Mouse (Mus musculus) midbrain, postnatal 0 days (tissue): Measurements from ENCODE around the gene Brd3. TPM values are rescaled to one million over a fixed set of nuclear protein-coding genes. Genes with fewer than 3 reads are reported as not detected.

Source experiments
- ATAC-seq: fragments of 200-750 bp; cut with Nextera tagmentation; 2 replicates; pipeline ENCODE4 v1.8.0; 2017; ENCODE audit warnings: moderate number of reproducible peaks, mild to moderate bottlenecking, moderate TSS enrichment, moderate library complexity; ENCODE audit not compliant: low FRiP score
- DNase-seq: peaks from one replicate; pipeline ENCODE4 v3.0.0-alpha.2; 2015; ENCODE audit warnings: low spot score
- H3K27ac ChIP-seq: fragments of 300-500 bp; sonication (generic); 2 replicates; pipeline ENCODE4 v1.5.1; 2014; ENCODE audit warnings: low read depth, mild to moderate bottlenecking, low read length, mixed read lengths
- H3K27me3 ChIP-seq: fragments of 300-500 bp; sonication (generic); 2 replicates; pipeline ENCODE4 v1.6.1; 2014; ENCODE audit warnings: low read length, control low read depth, mixed read lengths; ENCODE audit not compliant: insufficient read depth
- H3K36me3 ChIP-seq: fragments of 300-500 bp; sonication (generic); 2 replicates; pipeline ENCODE4 v1.6.1; 2014; ENCODE audit warnings: low read length, control low read depth, mixed read lengths; ENCODE audit not compliant: insufficient read depth
- H3K4me1 ChIP-seq: fragments of 300-500 bp; sonication (generic); 2 replicates; pipeline ENCODE4 v1.6.1; 2014; ENCODE audit warnings: mild to moderate bottlenecking, control low read depth, antibody characterized with exemption, low read length, mixed read lengths; ENCODE audit not compliant: insufficient read depth
- H3K4me2 ChIP-seq: fragments of 300-500 bp; sonication (generic); 2 replicates; pipeline ENCODE4 v1.6.1; 2014; ENCODE audit warnings: low read depth, mild to moderate bottlenecking, low read length, mixed read lengths; ENCODE audit not compliant: poor library complexity, severe bottlenecking
- H3K4me3 ChIP-seq: fragments of 300-500 bp; sonication (generic); 2 replicates; pipeline ENCODE4 v1.5.1; 2014; ENCODE audit warnings: low read depth, mild to moderate bottlenecking, low read length, moderate library complexity
- H3K9ac ChIP-seq: fragments of 300-500 bp; sonication (generic); replicated peaks from 2 replicates; pipeline ENCODE4 v1.6.1; 2014; ENCODE audit warnings: mild to moderate bottlenecking, low read length, moderate library complexity, mixed read lengths; ENCODE audit not compliant: poor library complexity, severe bottlenecking
- H3K9me3 ChIP-seq: fragments of 300-500 bp; sonication (generic); 2 replicates; pipeline ENCODE4 v1.6.1; 2016; ENCODE audit warnings: low read length, control low read depth
- CTCF ChIP-seq: IDR thresholded peaks from 2 replicates; pipeline ENCODE4 v1.5.1; 2016; ENCODE audit warnings: antibody characterized with exemption, mild to moderate bottlenecking
- WGBS: fragments of 180-500 bp; shearing (Covaris S2); extraction: QIAGEN DNeasy Blood & Tissue Kit; methylation state at CpG from one replicate; pipeline ENCODE4 v1.1.7; 2014; 5-methylcytosine and 5-hydroxymethylcytosine counted together
- polyA plus RNA-seq: library from polyadenylated mRNA; unstranded; fragments of >200 nt; fragmentation: Nextera tagmentation; extraction: Ambion mirVana; gene quantifications from 2 replicates; pipeline ENCODE4 v1.2.1, GENCODE M21; 2015
- total RNA-seq: library from RNA; depleted of rRNA; stranded (reverse); fragments of >200 nt; gene quantifications from 2 replicates; pipeline ENCODE4 v1.2.3, GENCODE M21; 2014

The Brd3 gene
- total and polyA plus RNA-seq, 2 experiments from 2014 or later = 43.8 to 124 TPM

DNA sequence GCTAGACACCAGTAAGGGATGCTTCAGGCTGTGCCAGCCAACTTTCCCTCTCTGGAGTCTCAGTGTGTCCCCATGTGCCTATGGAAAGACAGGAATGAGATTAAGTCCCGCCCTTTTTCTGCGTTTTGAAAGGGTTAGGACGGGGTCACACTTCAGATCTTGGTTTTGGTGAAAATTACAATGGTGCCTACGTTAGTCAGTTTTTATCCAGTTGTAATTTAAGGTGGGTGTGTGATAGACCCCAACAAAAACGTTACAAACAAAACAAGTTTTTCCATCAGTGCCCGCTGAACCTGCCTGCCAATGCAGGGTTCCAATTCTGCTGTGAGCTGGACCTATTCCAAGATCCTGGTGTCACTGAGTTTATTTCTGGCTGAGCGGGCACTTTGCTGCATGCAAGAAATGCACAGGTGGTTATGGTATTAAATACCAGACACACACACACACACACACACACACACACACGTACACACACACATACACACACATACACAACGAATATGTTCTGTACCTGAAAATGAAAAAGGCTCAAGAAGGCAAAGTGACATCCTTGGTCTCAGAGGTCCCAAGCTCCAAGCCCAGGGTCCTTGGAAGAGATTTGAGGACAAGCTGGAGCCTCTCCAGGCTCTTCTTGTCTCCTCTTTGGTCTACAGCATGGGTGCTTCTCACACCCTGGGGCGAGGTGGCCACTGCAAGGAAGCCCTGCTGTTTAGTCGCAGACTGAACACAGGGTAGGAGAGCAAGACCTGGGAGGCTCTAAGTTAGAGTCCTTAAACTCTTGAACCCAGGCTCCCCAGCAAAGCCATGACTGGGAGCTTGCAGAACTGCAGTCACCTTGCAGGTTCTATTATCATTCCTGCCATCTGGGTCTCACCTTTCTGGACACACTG, 30.9 kb downstream of the Brd3 start:
- Histone ChIP-seq H3K4me2 (peak overlapping the region; percentile 98), H3K9me3 (no peaks in the 10 kb centered on the region), H3K36me3 (no peaks in the 10 kb centered on the region), H3K27ac (peak overlapping the region; percentile 94; the same call in 1 of the 2 replicates), H3K9ac (peak overlapping the region; percentile 91), H3K4me1 (peaks cover 19% of the 10 kb centered on the region), H3K4me3 (peak overlapping the region; percentile 96), H3K27me3 (no peaks in the 10 kb centered on the region)
- no peak for TF ChIP-seq CTCF
- WGBS = 27% methylated on average over 11 of the region's 11 CpGs
- ATAC-seq (no peak; the same call in 1 of the 2 replicates), DNase-seq (peak; percentile 40)

DNA sequence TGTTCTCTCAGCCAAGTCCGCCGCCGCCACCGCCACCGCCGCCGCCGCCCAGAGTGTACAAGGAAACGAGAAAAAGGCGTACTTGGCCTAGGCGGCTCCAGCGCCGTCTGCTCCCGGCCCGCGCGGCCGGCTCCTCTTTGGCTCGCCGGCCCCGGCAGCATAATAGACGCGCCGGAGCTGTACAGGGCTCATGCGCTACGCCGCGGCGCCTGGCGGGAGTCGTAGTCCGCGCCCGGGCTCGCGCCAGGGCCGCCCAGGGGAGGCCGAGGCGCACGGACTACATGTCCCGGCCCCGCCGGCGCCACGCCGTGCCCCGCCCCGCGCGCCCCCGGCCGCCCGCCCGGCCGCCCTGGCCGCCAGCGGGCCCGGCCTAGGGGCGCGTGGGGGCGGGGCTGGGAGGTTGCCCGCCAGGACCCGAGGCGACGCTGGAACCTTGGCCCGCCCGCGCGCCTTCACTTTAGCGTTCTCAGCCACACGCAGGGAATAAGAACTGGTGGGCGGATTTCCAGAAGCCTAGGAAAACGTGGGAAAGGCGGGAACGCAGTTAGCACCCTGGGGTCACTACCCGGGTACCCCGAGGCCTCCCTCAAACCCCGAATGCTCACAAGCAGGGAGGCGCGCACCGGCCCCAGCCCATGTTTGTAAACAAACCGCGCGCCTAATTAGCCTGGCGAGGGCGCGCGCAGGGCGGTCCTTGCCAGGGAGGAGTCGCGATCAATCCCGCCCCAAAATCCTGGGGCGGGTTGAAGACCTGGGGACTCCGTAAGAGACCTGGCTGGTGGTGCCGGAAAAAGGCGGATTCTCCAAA, 31.8 kb downstream of the Brd3 start:
- H3K4me2 ChIP-seq = peak overlapping the region; percentile 98
- no peaks in the 10 kb centered on the region for H3K9me3 ChIP-seq
- H3K27me3 ChIP-seq = no peaks in the 10 kb centered on the region
- WGBS = 2% methylated on average over 51 of the region's 96 CpGs
- H3K9ac ChIP-seq = peak overlapping the region; percentile 91
- peaks cover 19% of the 10 kb centered on the region for H3K4me1 ChIP-seq
- peak overlapping the region; percentile 94 for H3K27ac ChIP-seq
- no peak for TF ChIP-seq CTCF
- ATAC-seq = peak; percentile 98
- H3K4me3 ChIP-seq = peak overlapping the region; percentile 96
- DNase-seq = peak; percentile 97
- no peaks in the 10 kb centered on the region for H3K36me3 ChIP-seq

DNA sequence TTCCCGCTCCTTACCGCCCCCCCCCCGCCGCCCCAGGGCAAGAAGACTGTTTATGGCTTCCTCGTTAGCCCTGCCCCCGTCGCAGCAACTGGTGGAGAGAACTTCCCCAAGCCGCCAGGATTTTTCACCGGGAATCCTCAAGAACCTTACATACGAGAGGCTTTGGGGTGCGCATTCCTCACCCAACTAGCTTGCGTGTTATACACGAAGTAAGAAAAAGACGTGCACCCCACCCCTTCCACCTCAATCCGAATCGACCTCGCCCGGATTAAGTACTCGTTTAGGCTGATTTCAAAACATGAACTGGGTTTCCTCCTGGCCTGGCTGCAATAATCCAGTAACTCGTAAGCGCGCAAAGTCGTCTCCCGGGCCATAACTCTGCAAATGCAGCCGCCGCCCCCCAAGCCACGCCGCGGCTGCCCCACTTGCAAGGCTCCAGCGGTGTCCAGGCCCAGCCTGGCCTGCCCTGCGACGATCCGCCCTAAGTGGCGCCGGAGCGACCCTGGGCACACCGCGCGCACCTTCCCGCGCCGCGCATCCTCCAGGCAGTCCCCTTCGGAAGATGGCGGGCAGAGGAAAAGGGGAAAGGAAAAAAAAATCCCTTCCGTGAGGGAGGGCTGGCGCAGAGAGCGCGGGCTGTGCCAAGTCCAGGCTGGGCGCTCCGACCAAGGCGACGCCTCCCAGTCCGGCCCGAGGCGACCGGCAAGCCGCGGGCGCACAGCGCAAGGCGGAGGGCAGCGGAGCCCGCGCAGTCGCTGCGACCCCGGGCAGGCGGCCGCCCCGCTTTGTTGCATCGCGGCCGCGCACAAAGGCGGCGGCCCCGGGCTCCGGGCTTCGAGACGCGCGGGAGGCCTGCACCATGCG, 32.6 kb downstream of the Brd3 start:
- Histone ChIP-seq H3K4me3 (peak overlapping the region; percentile 96), H3K4me2 (peak overlapping the region; percentile 98)
- DNase-seq = peak; percentile 48

DNA sequence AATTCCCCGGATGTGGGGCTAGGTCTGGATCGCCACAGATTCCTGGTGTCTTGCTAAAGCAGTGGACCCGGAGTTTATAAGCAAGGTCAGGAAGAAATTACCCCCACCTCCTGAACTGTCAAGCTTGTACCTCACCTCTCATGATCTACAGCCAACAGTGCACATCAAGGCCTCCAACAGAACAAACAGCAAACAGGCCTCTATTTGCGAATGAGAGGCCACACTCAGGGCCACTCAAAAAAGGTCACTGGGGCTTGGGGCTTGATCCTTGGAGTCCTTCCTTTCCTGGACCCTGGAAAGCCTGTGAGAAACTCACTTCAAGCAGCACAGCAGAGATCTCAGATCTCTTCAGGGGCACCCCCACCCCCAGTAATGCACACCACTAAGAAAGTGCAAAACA, 33.6 kb downstream of the Brd3 start:
- Histone ChIP-seq H3K9me3 (no peaks in the 10 kb centered on the region), H3K4me1 (peaks cover 19% of the 10 kb centered on the region), H3K4me2 (peak overlapping the region; percentile 98), H3K27me3 (no peaks in the 10 kb centered on the region), H3K4me3 (peak overlapping the region; percentile 96), H3K27ac (no peak overlapping the region), H3K9ac (peak overlapping the region; percentile 91; the same call in 1 of the 2 replicates), H3K36me3 (no peaks in the 10 kb centered on the region)
- ATAC-seq = no peak
- WGBS = 36% methylated on average over 4 of the region's 4 CpGs
- no peak for DNase-seq
- no peak for TF ChIP-seq CTCF

More for the DNA sequence above, 32.6 kb downstream of the Brd3 start:
- Histone ChIP-seq H3K27ac (peak overlapping the region; percentile 94), H3K4me1 (peaks cover 19% of the 10 kb centered on the region), H3K27me3 (no peaks in the 10 kb centered on the region), H3K9me3 (no peaks in the 10 kb centered on the region), H3K36me3 (no peaks in the 10 kb centered on the region), H3K9ac (peak overlapping the region; percentile 91)
- peak; percentile 64 for ATAC-seq
- TF ChIP-seq CTCF = no peak
- WGBS = 1% methylated on average over 74 of the region's 84 CpGs

DNA sequence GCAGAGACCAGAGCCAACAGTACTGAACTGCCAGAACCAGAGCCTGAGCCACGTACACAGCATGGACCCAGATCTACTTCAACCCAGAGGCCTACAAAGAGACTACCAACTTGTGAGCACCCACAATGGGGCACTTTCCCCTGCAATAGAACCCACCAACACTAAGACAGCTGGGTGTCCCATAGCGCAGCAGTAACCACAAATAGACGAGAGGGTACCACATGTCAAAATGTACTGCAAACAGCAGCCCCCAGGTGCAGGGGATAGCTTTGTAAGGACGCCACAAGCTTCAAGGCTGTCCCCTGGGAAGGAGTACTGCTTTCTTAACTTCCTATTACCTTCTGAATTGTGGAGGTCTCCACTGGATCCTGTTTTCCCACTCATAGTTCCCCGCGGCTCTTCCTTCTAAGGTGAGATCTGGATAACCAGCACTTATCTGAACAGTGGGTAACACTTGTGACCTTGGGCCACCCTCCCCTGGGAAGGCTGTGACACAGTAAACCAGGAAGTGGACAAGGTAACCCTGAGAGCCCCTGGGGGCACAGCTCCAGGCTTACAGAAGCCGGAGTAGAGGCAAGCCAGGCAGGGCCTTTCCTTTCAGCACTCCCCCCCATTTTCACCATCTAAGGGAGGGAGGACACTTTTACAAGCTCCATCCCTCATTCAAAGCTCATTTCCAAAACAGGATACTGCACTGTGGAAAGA, 34.2 kb downstream of the Brd3 start:
- no peak for DNase-seq
- H3K36me3 ChIP-seq = peaks cover under 1% of the 10 kb centered on the region; the same call in 1 of the 2 replicates
- H3K27me3 ChIP-seq = no peaks in the 10 kb centered on the region
- no peaks in the 10 kb centered on the region for H3K9me3 ChIP-seq
- H3K27ac ChIP-seq = no peak overlapping the region
- peak overlapping the region; percentile 96; the same call in 1 of the 2 replicates for H3K4me3 ChIP-seq
- H3K9ac ChIP-seq = peak overlapping the region; percentile 33; the same call in 1 of the 2 replicates
- H3K4me2 ChIP-seq = peak overlapping the region; percentile 98
- WGBS = 77% methylated on average over 7 of the region's 7 CpGs
- ATAC-seq = no peak
- peaks cover 19% of the 10 kb centered on the region for H3K4me1 ChIP-seq
- no peak for TF ChIP-seq CTCF
